Mouse (Mus musculus): ENCODE data around the gene Chad. TPM values are rescaled to one million over a fixed set of nuclear protein-coding genes. Genes with fewer than 3 reads are reported as not detected.

Chad gene
- polyA plus RNA-seq, 1 experiment from 2014 or later: 0.49 TPM

GRCm38 (mm10) chr11:94600447-94600846 lies 35.6 kb downstream of the Chad start:
- Histone ChIP-seq H3K4me1 (replicated peaks; ENCODE audit: control insufficient read depth, insufficient read depth, low read length) (no peaks in the 10 kb centered on the region), H3K4me3 (ENCODE audit: low read depth, low read length) (no peak overlapping the region), H3K27me3 (ENCODE audit: control insufficient read depth, insufficient read depth, low read length) (no peaks in the 10 kb centered on the region), H3K4me2 (replicated peaks; ENCODE audit: low read depth, low read length) (no peak overlapping the region), H3K27ac (ENCODE audit: low read depth, low read length) (no peak overlapping the region), H3K36me3 (ENCODE audit: control insufficient read depth, insufficient read depth, low read length) (no peaks in the 10 kb centered on the region), H3K9ac (ENCODE audit: low read depth, low read length) (no peak overlapping the region), H3K9me3 (ENCODE audit: control insufficient read depth, low read length) (no peaks in the 10 kb centered on the region)
- 95% methylated on average over 7 of the region's 7 CpGs for WGBS
- DNase-seq (ENCODE audit: low spot score) (no peak), ATAC-seq (ENCODE audit: low FRiP score) (no peak)

GRCm38 (mm10) chr11:94601321-94602281 lies 36.8 kb downstream of the Chad start, which contains the start of gene Acsf2:
Acsf2 (minus strand) TSS chr11:94601871.
- Histone ChIP-seq H3K27ac (ENCODE audit: low read depth, low read length) (no peak within 1 kb of the TSS), H3K36me3 (ENCODE audit: control insufficient read depth, insufficient read depth, low read length) (no peaks in the 10 kb centered on the region)

GRCm38 (mm10) chr11:94602356-94602955 lies 37.6 kb downstream of the Chad start:
- ATAC-seq (ENCODE audit: low FRiP score) (no peak), DNase-seq (ENCODE audit: low spot score) (no peak)
- Histone ChIP-seq H3K27ac (ENCODE audit: low read depth, low read length) (no peak overlapping the region), H3K4me3 (ENCODE audit: low read depth, low read length) (no peak overlapping the region), H3K4me1 (replicated peaks; ENCODE audit: control insufficient read depth, insufficient read depth, low read length) (no peaks in the 10 kb centered on the region), H3K9ac (ENCODE audit: low read depth, low read length) (no peak overlapping the region), H3K36me3 (ENCODE audit: control insufficient read depth, insufficient read depth, low read length) (no peaks in the 10 kb centered on the region), H3K4me2 (replicated peaks; ENCODE audit: low read depth, low read length) (peak overlapping the region; percentile 66), H3K9me3 (ENCODE audit: control insufficient read depth, low read length) (no peaks in the 10 kb centered on the region), H3K27me3 (ENCODE audit: control insufficient read depth, insufficient read depth, low read length) (no peaks in the 10 kb centered on the region)
- WGBS: 64% methylated on average over 11 of the region's 11 CpGs

More at GRCm38 (mm10) chr11:94601321-94602281, 36.8 kb downstream of the Chad start, which contains the start of gene Acsf2:
- under 1% methylated on average over 47 of the region's 52 CpGs for WGBS
- H3K4me1 ChIP-seq (replicated peaks; ENCODE audit: control insufficient read depth, insufficient read depth, low read length): no peaks in the 10 kb centered on the region
- DNase-seq (ENCODE audit: low spot score): peak; percentile 83
- H3K9me3 ChIP-seq (ENCODE audit: control insufficient read depth, low read length): no peaks in the 10 kb centered on the region
- peak within 1 kb of the TSS; percentile 66 for H3K4me2 ChIP-seq (replicated peaks; ENCODE audit: low read depth, low read length)
- peak within 1 kb of the TSS; percentile 43 for H3K4me3 ChIP-seq (ENCODE audit: low read depth, low read length)
- ATAC-seq (ENCODE audit: low FRiP score): peak; percentile 94
- no peaks in the 10 kb centered on the region for H3K27me3 ChIP-seq (ENCODE audit: control insufficient read depth, insufficient read depth, low read length)
- H3K9ac ChIP-seq (ENCODE audit: low read depth, low read length): peak within 1 kb of the TSS; percentile 59

GRCm38 (mm10) chr11:94610744-94611740 lies 46.2 kb downstream of the Chad start:
- no peak for DNase-seq (ENCODE audit: low spot score)
- WGBS: 72% methylated on average over 4 of the region's 4 CpGs
- ATAC-seq (ENCODE audit: low FRiP score): no peak

GRCm38 (mm10) chr11:94614603-94615002 lies 49.8 kb downstream of the Chad start:
- no peaks in the 10 kb centered on the region for H3K9me3 ChIP-seq (ENCODE audit: control insufficient read depth, low read length)
- H3K27ac ChIP-seq (ENCODE audit: low read depth, low read length): no peak overlapping the region
- no peak overlapping the region for H3K9ac ChIP-seq (ENCODE audit: low read depth, low read length)
- no peak overlapping the region for H3K4me2 ChIP-seq (replicated peaks; ENCODE audit: low read depth, low read length)
- no peak for DNase-seq (ENCODE audit: low spot score)
- H3K4me1 ChIP-seq (replicated peaks; ENCODE audit: control insufficient read depth, insufficient read depth, low read length): no peaks in the 10 kb centered on the region
- 75% methylated on average over 4 of the region's 4 CpGs for WGBS
- ATAC-seq (ENCODE audit: low FRiP score): no peak
- H3K4me3 ChIP-seq (ENCODE audit: low read depth, low read length): no peak overlapping the region
- H3K36me3 ChIP-seq (ENCODE audit: control insufficient read depth, insufficient read depth, low read length): no peaks in the 10 kb centered on the region
- no peaks in the 10 kb centered on the region for H3K27me3 ChIP-seq (ENCODE audit: control insufficient read depth, insufficient read depth, low read length)

More at GRCm38 (mm10) chr11:94610744-94611740, 46.2 kb downstream of the Chad start:
- Histone ChIP-seq H3K9me3 (ENCODE audit: control insufficient read depth, low read length) (no peaks in the 10 kb centered on the region), H3K4me1 (replicated peaks; ENCODE audit: control insufficient read depth, insufficient read depth, low read length) (no peaks in the 10 kb centered on the region), H3K27me3 (ENCODE audit: control insufficient read depth, insufficient read depth, low read length) (no peaks in the 10 kb centered on the region), H3K9ac (ENCODE audit: low read depth, low read length) (no peak overlapping the region), H3K27ac (ENCODE audit: low read depth, low read length) (no peak overlapping the region), H3K4me2 (replicated peaks; ENCODE audit: low read depth, low read length) (no peak overlapping the region), H3K36me3 (ENCODE audit: control insufficient read depth, insufficient read depth, low read length) (no peaks in the 10 kb centered on the region), H3K4me3 (ENCODE audit: low read depth, low read length) (no peak overlapping the region)

GRCm38 (mm10) chr11:94615494-94615893 lies 50.6 kb downstream of the Chad start:
- 31% methylated on average over 4 of the region's 4 CpGs for WGBS
- Histone ChIP-seq H3K9ac (ENCODE audit: low read depth, low read length) (no peak overlapping the region), H3K4me3 (ENCODE audit: low read depth, low read length) (no peak overlapping the region), H3K27ac (ENCODE audit: low read depth, low read length) (no peak overlapping the region), H3K4me1 (replicated peaks; ENCODE audit: control insufficient read depth, insufficient read depth, low read length) (no peaks in the 10 kb centered on the region), H3K4me2 (replicated peaks; ENCODE audit: low read depth, low read length) (no peak overlapping the region), H3K36me3 (ENCODE audit: control insufficient read depth, insufficient read depth, low read length) (no peaks in the 10 kb centered on the region), H3K27me3 (ENCODE audit: control insufficient read depth, insufficient read depth, low read length) (no peaks in the 10 kb centered on the region), H3K9me3 (ENCODE audit: control insufficient read depth, low read length) (no peaks in the 10 kb centered on the region)
- ATAC-seq (ENCODE audit: low FRiP score): no peak
- no peak for DNase-seq (ENCODE audit: low spot score)

- H3K36me3 ChIP-seq (ENCODE audit: control insufficient read depth, insufficient read depth, low read length): no peaks in the 10 kb centered on the region
- no peak overlapping the region for H3K4me3 ChIP-seq (ENCODE audit: low read depth, low read length)
- no peaks in the 10 kb centered on the region for H3K9me3 ChIP-seq (ENCODE audit: control insufficient read depth, low read length)
- H3K4me2 ChIP-seq (replicated peaks; ENCODE audit: low read depth, low read length): no peak overlapping the region
- ATAC-seq (ENCODE audit: low FRiP score) (no peak), DNase-seq (ENCODE audit: low spot score) (no peak)
- WGBS: 92% methylated on average over 2 of the region's 2 CpGs
- H3K9ac ChIP-seq (ENCODE audit: low read depth, low read length): no peak overlapping the region
- H3K27ac ChIP-seq (ENCODE audit: low read depth, low read length): no peak overlapping the region
- H3K27me3 ChIP-seq (ENCODE audit: control insufficient read depth, insufficient read depth, low read length): no peaks in the 10 kb centered on the region
- H3K4me1 ChIP-seq (replicated peaks; ENCODE audit: control insufficient read depth, insufficient read depth, low read length): no peaks in the 10 kb centered on the region
Measured at GRCm38 (mm10) chr11:94617646-94618045, 52.8 kb downstream of the Chad start.
